Mouse (Mus musculus) small intestine, adult 2 months (tissue): ENCODE measurements around the gene Tdg.

Experiments
- CTCF ChIP-seq: fragments of 200-500 bp; IDR thresholded peaks from 2 replicates; pipeline ENCODE4 v1.5.1; 2012; ENCODE audit warnings: low read depth, mild to moderate bottlenecking, control low read depth, inconsistent platforms, low read length, moderate library complexity, mixed read lengths; ENCODE audit not compliant: insufficient replicate concordance, insufficient read length; ENCODE audit errors: extremely low read depth
- POLR2A ChIP-seq: fragments of 200-500 bp; IDR thresholded peaks from 2 replicates; pipeline ENCODE4 v1.6.1; 2012; ENCODE audit warnings: low read depth, mild to moderate bottlenecking, control low read depth, inconsistent platforms, low read length, moderate library complexity

GRCm38 (mm10) chr10:82681639-82682038 is 52.0 kb downstream of the Tdg start:
- TF ChIP-seq CTCF (no peak), POLR2A (no peak)
